Mouse (Mus musculus): Measurements from ENCODE around the gene Foxn4.

The Foxn4 gene

GRCm38 (mm10) chr5:114273693-114274402 is at the start of gene Foxn4:
Foxn4 (minus strand) TSS chr5:114273807.
- in situ Hi-C loops (cut with MboI, MseI): no loop called here

DNA sequence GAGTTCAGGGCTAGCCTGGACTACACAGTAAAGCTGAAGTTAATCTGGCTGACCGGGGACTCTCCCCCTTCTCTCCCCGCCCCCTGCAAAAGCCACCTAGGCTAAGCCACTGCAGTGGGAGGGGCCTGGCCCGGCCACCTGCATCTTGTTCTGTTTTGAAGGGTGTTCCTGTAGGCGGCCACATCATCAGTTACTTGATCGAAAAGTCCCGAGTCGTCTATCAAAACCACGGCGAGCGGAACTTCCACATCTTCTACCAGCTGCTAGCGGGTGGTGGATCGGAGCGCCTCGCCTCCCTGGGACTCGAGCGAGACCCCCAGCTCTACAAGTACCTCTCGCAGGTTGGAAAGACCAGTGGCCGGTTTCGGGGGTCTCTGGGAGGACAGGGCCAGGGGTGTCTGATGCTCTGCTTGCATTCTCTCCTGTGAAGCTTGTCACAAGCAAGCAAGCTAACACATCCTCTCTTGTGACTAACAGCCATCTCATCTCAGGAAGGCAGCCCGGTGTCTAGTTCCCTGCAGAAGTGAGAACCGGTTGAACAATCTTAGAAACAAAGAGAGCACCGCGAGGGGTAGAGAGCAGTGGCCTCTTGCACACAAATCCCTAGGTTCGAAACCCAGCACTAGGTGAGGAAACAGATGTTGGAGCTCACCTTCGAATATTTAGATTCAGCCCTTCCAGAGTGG is 49.6 kb upstream of the Foxn4 start:
- in situ Hi-C loops (cut with MboI, MseI): no loop called here

GRCm38 (mm10) chr5:114309680-114310036 is 36.1 kb upstream of the Foxn4 start:
- in situ Hi-C loops (cut with MboI, MseI): loop anchor here (5.0 kb wide), 2 partner anchors 62 to 73 kb away; partner anchors contain the start of genes Kctd10 and Ube3b

GRCm38 (mm10) chr5:114308765-114309679 is 35.4 kb upstream of the Foxn4 start:
- in situ Hi-C loops (cut with MboI, MseI): no loop called here

DNA sequence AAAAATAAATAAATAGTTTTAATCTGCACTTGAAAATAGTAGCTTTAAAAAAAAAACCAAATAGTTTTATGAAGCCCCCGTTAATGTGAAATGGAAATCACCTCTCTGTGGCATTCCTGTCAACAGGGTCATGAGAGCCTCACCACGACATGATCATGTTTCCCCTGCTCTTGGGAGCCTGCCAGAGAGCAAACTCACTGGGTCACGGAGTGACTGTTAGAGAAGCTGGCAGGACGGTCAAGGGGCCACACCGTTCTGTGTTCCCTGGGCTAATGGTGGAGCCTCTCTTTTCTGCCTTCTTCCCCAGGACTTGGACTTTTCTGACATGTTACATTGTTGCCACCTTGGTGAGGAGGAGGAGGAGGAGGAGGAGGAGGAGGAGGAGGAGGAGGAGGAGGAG is 32.9 kb upstream of the Foxn4 start:
- in situ Hi-C loops (cut with MboI, MseI): no loop called here

GRCm38 (mm10) chr5:114303166-114303565 is 29.6 kb upstream of the Foxn4 start:
- in situ Hi-C loops (cut with MboI, MseI): no loop called here

DNA sequence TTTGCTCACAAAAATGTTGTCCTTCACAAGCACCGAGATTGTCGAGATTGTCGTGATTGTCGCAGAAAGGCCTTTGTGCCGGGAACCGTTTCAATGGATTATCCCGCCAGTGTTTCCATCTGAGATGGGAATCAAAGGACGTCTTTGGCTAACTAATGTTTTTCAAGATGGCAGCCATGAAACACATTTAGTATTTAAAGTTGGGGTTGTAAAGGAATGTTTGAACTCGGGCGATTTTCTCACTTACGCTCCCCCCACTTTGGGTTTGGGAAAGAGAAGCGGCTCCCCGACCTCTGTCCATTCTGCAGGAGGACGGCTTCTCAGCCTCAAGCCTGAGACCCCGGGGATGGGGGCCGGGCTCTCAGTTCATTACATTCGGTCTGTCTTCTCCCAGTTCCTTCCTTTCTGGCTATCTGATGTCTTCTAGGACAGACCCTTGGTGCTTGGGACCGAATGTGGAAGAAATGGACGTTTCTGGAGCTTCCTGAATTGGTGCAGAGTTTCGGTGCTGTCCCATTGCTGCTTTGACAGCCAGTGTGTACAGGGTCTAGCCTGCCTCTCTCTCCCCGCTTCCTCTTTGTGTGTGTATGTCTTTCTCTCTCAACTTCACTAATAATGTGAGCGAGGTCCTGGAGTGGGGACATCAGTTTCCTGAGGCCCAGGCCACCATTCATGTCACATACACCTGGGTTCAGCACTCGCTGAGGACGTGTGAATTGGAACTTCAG is 26.4 kb upstream of the Foxn4 start:
- in situ Hi-C loops (cut with MboI, MseI): no loop called here

GRCm38 (mm10) chr5:114299156-114299855 is 25.7 kb upstream of the Foxn4 start:
- in situ Hi-C loops (cut with MboI, MseI): no loop called here

- in situ Hi-C loops (cut with MboI, MseI): no loop called here
Observed at GRCm38 (mm10) chr5:114298212-114298894, 24.7 kb upstream of the Foxn4 start.

- in situ Hi-C loops (cut with MboI, MseI): no loop called here
Observed at GRCm38 (mm10) chr5:114296693-114297631, 23.4 kb upstream of the Foxn4 start.

DNA sequence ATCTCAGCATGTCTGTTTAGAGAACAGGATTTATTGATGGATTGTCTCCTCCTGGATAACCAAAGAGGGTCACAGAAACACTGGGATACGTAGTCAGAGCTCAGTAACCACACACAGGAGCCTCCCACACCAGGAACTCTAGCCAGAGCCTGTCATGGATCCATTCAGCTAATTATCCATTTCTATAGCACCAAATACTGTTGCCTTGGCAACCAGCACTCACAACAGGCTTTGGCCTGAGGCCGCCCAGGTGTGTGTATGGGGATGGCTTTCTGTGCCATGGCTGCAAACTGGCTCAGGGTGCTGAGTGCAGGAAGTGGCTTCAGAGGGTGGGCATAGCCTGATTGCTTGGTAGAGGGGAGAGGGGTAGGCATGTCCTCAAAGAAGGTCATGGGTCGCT is 16.4 kb upstream of the Foxn4 start:
- in situ Hi-C loops (cut with MboI, MseI): no loop called here

GRCm38 (mm10) chr5:114288874-114289273 is 15.3 kb upstream of the Foxn4 start, which contains the start of gene Myo1h:
Myo1h (plus strand) TSS chr5:114289166.
- in situ Hi-C loops (cut with MboI, MseI): no loop called here

GRCm38 (mm10) chr5:114288396-114288795 is 14.8 kb upstream of the Foxn4 start:
- in situ Hi-C loops (cut with MboI, MseI): no loop called here

- in situ Hi-C loops (cut with MboI, MseI): no loop called here
Observed at GRCm38 (mm10) chr5:114286872-114287571, 13.4 kb upstream of the Foxn4 start.

GRCm38 (mm10) chr5:114286102-114286501 is 12.5 kb upstream of the Foxn4 start:
- in situ Hi-C loops (cut with MboI, MseI): no loop called here

- in situ Hi-C loops (cut with MboI, MseI): no loop called here
Observed at GRCm38 (mm10) chr5:114285398-114285700, 11.7 kb upstream of the Foxn4 start.

DNA sequence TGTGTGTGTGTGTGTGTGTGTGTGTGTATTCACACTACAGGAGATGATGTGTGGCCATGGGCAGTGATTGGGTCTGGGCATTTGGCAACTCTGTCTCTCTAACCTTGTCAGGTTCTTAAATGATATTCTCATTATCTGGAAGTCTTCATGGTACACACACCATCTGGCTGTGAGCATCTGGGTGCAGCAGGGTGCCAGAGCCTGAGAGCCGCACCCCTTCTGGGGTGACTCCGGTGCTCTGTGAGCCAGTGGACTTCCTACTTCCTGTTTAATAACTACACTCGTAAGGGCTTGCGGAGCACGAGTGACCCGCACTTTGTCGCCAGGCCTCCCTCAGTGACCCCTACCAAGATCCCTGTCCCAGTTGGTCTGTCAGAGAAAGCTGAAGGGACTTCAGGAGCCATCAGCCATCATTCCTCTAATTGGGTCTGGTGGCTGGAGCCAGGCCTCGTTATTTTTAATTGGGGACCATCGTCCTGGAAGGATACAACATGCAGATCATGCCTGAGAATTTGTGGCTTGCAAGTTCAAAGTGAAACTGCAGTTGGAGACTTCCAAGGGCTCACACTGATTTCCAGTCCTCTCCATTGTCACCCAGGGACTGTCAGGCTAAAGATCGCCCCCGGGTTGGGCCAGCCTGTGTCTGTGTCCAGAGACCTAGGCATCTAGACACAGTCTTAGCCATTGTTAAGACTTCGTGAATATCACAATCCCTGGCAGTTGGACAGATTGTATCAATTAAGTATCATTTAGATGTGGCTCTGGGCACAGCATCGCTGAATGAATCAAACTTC is 11.2 kb upstream of the Foxn4 start:
- in situ Hi-C loops (cut with MboI, MseI): no loop called here

DNA sequence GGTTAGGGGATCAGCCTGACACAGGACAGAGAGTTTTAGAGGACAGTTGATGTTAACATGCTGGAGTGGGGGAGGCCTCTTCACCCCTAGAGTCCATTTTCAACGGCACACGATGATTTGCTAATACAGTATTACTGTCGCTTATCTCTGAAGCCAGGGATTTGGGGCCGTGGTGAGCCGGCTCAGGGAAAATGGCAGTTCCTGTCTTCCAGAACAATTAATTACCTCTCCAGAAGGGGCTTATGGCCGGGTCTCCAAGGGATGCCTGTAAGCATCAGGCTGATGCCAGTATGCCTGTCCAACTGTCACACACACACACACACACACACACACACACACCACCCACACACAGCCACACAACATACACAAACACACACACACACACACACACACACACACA is 8.7 kb upstream of the Foxn4 start:
- in situ Hi-C loops (cut with MboI, MseI): no loop called here
